Mouse (Mus musculus) right cerebral cortex, postnatal 25 days (tissue): ENCODE measurements around the gene Skil.

Experiments
- DNase-seq: peaks from one replicate; pipeline ENCODE4 v3.0.0; 2022

The Skil gene

GRCm38 (mm10) chr3:31094531-31095178, at the start of gene Skil:
Gene Skil, plus strand, starts transcription at chr3:31095058.
- peak; percentile 94 for DNase-seq

GRCm38 (mm10) chr3:31047263-31047662, 47.6 kb upstream of the Skil start:
- no peak for DNase-seq

- no peak for DNase-seq
These were observed 45.8 kb upstream of the Skil start for GRCm38 (mm10) chr3:31049087-31049486.

- DNase-seq: no peak
These were observed 44.5 kb upstream of the Skil start for GRCm38 (mm10) chr3:31050375-31050774.

- no peak for DNase-seq
These were observed 43.1 kb upstream of the Skil start for GRCm38 (mm10) chr3:31051730-31052129.

- DNase-seq: no peak
These were observed 41.7 kb upstream of the Skil start for GRCm38 (mm10) chr3:31053191-31053590.

- DNase-seq: no peak
These were observed 40.0 kb upstream of the Skil start for GRCm38 (mm10) chr3:31054888-31055287.

- DNase-seq: no peak
These were observed 38.7 kb upstream of the Skil start for GRCm38 (mm10) chr3:31056047-31056650.

GRCm38 (mm10) chr3:31056651-31057627, 37.9 kb upstream of the Skil start:
- peak; percentile 62 for DNase-seq

GRCm38 (mm10) chr3:31060745-31061102, 34.1 kb upstream of the Skil start:
- no peak for DNase-seq

GRCm38 (mm10) chr3:31061103-31061785, 33.6 kb upstream of the Skil start:
- no peak for DNase-seq

GRCm38 (mm10) chr3:31061786-31062120, 33.1 kb upstream of the Skil start:
- DNase-seq: no peak

GRCm38 (mm10) chr3:31062325-31062724, 32.5 kb upstream of the Skil start:
- DNase-seq: no peak

- DNase-seq: no peak
These were observed 26.4 kb upstream of the Skil start for GRCm38 (mm10) chr3:31068482-31068881.

GRCm38 (mm10) chr3:31071804-31072203, 23.1 kb upstream of the Skil start:
- DNase-seq: no peak

GRCm38 (mm10) chr3:31075808-31076207, 19.1 kb upstream of the Skil start:
- DNase-seq: no peak

- no peak for DNase-seq
These were observed 17.7 kb upstream of the Skil start for GRCm38 (mm10) chr3:31077068-31077703.

- no peak for DNase-seq
These were observed 15.4 kb upstream of the Skil start for GRCm38 (mm10) chr3:31079450-31079849.

GRCm38 (mm10) chr3:31080791-31081502, 13.9 kb upstream of the Skil start:
- no peak for DNase-seq

GRCm38 (mm10) chr3:31082838-31083506, 11.9 kb upstream of the Skil start:
- DNase-seq: no peak

GRCm38 (mm10) chr3:31083507-31084245, 11.2 kb upstream of the Skil start:
- DNase-seq: no peak
